Mouse (Mus musculus): ENCODE results near the gene Gm10188.
A peak's percentile ranks its signal among the peaks of the same experiment; 100 is the strongest.

Gene Gm10188

DNA sequence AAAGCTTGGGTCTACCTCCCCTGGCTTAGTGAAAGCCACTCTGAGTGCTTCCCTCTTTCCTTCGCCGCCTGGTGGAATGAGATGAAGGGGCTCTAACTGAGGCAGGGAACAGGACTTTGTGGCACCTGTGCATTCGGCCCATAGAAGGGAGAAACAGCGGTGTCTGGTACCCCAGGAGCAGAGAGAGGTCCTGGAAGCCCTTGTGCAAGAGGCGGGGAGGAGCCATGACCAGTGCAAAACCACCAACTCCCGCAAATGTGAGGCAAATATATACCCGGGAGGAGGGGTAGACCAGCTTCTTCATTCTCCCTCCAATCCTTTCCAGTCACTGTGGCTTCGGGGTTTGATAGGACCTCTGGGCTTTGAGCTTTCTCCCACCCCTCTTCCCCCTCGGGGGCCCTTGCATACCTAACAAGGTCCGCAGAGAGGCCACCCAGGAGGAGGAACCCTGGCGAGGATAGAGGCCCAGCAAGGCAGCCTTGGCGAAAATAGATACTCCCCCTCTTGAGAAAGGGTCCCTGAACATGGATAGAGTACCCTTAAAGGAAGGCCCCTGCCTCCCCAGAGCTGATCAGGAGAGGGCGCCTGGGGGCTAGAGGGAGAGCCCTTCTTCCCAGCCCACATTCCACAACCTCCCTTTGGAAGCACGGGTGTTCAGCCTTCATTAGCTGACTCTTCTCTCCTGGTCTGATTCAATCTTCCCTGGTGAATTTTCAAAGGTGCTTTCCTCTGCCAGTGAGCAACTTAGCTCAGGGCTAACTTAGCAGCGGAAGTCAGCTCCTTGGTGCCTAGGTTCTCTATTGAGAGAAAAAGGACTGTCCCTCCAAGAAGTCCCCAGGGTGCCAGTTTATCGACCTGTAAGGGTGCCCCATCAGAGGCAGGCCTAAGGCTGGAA, 37.5 kb downstream of the Gm10188 start:
- DNase-seq, result peak; percentile 62 to 64

DNA sequence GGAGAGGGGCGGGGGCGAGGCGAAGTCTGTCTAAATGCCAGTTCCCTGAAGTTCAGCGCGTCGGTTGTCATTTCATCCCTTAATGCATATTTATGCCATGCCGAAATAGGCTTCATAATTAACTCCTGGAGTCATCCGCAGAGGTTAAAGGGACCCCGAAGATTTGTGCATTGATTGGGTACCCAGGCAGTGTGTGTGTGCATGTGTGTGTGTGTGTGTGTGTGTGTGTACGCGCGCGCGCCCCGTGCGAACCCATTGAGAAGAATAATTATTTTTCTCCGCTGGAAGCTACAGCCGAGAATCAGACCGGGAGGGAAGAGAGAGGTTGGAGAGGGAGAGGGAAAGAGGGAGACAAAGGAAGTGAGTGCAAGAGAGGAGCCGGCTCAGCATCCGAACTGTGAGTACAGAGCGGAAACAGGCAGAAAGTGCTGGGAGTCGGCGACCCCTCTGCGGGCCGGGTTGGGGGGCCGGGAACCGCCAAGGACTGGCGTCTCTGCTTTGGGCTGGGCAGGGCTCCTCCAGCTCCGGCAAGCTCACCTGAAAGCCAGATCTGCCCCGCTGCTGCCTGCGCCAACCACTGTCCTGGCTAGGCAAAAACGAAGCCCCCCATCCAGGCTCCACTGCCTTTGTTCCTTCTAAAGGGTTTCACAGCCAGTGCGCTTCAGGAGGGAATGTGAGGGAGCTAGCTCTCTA, 38.3 kb downstream of the Gm10188 start, which contains the start of the genes Lemd1 and AC124108.1:
Gene Lemd1 (plus strand): TSS at position 339 of the 693 bp plus-strand sequence.
Gene AC124108.1 (plus strand): TSS at position 365 of the 693 bp plus-strand sequence.
- DNase-seq, result peak in 1 of 2 experiments; percentile 26

DNA sequence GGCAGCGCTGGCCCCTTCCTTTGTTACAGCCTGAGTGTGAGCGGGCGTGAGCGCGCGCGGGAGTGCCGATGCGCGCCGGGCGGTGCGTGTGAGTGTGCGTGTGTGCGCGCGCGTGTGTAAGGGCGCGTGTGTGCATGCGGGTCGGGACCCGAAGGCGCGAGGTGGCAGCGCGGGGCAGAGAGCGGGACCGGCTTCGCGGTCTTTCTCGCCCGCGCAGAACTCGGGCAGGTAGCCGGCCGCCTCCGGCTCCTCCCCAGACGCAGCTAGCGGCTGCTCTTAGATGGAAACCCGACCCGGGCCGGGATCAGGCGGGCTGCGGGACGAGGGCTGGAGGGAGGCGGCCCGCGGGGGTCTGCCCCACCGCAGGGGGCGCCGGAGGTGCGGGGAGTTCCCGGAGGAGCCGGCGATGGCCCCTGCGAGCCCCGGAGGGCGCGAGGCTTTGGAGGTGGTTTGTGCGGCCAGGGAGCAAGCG, 38.9 kb downstream of the Gm10188 start:
- peak; percentile 57 to 70 for DNase-seq

DNA sequence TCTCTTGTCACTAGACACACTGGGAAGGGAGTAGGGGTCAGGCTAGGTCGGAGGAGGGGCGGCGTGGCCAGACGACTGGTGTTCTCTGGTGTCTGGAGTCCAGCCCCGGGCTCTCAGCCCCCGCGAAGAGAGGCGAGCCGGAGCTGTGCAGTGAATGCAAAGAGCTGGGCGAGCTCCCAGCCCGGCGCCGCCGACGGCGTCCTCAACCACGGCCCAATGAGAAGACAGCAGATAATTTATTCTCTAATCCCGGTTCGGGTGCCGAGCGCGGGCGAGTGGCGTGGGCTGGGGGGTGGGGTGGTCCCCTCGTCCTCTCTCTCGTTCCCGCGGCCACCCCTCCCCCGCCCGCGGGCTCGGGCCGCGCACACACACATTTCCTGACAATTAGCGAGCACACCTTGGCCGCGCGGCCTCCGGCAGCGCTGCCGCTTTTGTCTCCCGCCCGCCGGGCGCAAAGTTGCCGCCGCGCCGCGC, 39.5 kb downstream of the Gm10188 start:
- DNase-seq, result peak; percentile 65 to 74

DNA sequence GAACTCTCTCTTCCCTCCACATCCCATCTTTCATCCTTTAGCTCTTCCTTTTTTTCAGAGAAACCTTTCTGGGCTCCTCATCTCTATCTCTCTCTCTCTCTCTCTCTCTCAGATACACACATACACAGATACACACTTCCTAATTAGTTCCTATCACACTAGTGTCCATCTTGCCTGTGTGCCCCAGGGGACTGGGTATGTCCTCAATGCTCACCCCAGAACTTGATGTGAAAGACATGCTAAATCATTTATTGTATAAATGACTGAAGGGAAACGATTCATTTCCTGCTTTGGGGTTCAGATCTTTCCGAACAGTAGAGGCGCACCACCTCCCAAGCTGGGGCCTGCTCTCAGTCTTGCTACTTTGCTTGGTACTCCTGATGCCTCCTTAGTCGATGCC, 40.3 kb downstream of the Gm10188 start:
- DNase-seq, result no peak

DNA sequence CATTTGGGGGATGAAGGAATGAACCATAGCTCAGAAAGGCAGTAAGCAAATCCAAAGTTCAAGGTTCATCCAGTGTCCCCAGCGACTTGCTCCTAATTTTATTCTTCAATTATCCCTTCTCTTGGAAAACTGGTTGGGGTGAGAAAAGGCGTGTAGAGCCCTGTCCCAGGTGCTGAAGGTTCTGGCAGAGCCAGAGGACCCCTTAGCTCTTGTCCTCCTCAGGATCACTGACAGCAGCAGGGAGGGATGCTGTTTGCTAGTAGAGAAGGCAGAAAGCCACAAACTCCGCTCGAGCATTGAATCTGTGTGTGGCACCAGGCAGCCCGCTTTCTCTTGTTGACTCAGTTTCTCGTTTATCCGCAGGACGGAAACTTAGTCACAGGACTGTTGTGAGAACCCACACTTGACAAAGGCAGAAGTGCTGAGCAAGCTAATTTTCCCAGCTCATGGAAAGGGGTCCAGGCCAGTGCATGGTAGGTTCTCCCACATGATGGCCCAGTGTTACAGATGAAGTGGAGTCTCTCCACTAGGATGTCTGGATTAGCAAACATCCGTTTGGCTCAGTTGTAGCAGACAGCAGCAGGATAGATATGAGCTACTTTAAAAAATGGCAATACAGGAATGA, 41.0 kb downstream of the Gm10188 start:
- DNase-seq, result peak; percentile 58 to 59

DNA sequence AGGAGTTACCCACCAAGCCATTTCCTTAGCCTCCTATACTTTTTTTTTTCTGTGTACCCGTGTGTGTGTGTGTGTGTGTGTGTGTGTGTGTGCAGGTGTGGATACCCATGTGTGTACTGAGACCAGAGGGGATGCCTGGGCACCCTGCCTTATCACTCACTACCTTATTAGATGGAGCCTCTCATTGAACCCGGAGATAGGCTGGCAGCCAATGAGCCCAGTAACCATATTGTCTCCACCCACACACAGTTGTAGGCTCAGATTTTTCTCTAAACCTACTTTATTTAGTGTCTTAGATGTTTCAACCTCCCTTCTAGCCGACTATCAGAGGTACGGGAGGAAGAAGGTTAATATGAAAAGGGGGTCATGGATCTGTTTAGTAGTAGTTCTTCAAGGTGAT, 43.3 kb downstream of the Gm10188 start:
- no peak for DNase-seq
